Mouse (Mus musculus): ENCODE measurements around the gene Schip1.

Gene Schip1

DNA sequence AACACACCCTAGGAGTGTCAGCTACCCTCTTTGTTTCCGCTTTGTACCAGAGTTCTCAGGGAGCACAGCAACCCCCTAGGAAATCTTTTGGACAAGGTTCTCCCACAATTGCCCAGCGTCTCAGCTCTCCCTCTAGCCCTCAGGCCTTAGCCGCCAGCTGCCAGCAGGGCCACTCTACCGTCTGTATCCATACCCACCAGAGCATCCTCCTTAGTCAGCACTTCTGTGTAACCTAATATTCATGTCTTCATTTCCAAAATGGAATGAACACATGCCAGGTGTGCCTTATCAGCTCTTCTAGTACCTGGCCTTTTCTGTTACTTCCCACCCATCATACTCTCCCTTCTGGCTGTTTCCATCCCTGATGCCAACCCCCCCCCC lies 501.1 kb downstream of the Schip1 start:
- DNase-seq, result no peak

DNA sequence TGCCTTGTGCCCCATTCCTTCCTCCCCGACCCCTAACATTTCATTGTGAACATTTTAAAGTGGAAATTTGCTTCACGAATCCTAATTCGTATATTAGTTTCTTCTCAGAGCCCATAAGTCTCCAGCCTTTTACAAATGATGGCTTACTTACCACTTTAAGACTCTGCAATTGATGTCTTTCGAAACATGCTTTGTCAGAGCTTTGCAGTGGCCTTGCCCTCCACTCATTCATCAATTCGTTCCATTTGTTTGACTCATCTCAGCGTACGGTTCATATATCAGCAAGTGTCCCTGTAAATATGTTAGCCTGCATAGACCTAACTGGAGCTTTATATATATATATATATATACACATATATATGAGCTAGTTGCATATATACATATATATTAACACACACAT lies 503.0 kb downstream of the Schip1 start:
- no peak for DNase-seq

DNA sequence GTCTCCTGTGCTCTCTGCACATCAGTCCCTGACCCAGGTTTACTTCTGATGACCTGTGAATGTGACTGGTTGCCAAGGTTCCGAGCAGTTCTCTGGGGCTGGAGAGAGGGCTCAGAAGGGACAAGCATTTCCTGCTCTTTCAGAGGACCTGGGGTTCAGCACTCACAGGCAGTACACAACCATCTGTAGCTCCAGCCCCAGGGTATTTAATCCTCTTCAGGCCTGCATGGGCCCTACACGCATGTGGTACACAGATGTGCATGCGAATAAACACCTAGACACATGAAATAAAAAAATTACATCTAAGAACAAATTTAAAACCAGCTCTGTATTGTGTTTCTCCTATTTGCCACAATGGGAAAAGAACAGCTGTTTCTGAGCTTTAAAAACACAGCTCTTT lies 503.5 kb downstream of the Schip1 start:
- DNase-seq, result no peak

DNA sequence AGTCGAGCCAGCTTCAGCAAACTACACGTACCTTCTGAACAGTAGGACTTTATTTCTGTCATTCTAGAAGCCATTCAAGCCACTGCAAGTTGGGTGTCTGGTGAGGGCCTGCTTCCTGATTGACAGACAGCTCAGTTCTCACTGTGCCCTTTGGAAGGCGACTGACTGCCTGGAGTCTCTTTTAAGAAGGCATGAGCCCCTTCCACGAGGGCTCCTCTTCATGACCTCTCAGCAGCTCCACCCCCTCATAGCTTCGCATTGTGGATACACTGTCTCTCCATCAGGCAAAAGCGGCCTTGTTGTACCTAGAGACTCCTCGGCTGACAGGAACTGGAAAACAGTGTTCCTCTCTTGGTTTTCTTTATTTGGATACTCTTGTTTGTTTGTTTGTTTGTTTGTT lies 504.1 kb downstream of the Schip1 start:
- no peak for DNase-seq

DNA sequence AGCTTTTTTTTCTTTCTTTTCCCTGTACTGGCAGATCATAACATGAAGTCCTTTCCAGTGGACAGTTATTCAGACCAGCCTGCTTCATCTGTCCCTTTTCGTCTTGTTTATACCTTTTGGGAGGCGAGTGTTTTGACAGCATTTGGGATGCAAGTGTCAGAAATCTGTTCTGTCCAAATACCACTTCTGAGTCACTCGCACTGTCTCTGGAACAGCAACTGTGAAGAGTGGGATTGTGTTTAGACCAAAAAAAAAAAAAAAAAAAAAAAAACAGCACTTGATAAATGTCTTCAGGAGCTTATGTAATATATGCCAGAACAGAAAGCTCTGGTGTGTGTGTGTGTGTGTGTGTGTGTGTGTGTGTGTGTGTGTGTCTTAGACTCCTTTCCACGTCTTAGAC lies 505.7 kb downstream of the Schip1 start:
- no peak for DNase-seq

DNA sequence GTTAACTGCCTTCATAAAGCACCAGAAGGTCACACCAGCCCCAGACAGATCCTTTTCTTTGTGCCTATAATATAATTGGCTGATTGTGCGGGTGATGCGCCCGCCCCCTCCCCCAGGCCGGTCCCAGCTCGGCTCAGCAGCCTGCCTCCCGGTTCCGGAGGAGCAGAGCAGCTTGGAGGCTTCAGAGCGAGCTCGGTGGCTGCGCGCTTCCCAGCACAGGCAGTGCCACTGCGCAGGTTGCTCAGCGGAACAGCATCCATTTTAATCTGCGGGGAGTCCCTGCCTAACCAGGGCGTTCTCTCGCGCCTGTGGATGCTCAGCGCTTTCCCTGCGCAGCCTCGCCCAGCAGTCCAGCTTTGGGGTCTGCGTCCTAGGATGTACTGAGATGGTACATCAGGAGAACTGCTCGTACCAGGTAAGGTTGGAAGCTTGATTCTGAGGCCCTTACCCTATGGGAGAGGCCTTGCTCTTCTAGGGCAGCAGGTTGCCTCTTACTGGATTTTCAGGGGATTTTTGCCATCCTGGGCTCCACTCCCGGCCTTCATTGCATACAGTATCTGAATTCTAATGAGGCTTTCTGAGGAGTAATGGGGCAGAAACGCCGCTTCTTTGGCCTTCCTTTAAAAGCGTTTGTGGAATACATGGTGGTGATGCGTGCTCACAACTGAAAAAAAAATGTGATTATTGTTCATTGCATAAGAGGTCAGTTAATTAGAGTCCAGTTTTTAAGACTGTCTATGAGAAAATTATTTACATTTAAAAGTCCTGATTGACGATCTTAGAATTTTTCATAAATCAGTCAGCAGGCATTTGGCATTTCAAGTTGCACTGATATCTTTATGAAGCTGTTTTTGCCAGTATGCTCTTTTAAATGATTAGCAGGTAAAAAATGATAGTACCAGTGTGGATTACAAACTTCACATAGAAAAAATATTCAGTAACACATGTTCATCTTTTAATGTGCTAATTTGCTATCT lies 507.9 kb downstream of the Schip1 start:
- peak; percentile 96 for DNase-seq

DNA sequence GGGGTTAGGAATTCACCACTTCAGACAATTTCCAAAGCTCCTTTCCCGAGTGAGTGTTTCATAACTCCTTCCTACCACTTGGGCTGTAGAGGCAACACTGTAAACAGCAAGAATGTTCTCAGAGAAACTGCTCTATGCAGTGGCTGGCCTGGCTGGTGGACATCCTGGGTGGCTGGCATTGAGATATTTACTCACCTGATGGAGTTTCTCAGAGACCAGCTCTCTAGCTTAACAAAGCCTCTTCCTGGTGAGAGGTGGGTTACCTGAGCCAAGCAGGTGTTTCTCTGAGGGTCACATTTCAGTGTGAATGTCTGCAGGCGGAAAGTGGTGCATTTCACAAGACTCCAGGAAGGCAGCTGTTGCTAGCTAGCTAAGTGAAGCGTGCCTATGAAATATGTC lies 508.6 kb downstream of the Schip1 start:
- DNase-seq, result peak; percentile 64

DNA sequence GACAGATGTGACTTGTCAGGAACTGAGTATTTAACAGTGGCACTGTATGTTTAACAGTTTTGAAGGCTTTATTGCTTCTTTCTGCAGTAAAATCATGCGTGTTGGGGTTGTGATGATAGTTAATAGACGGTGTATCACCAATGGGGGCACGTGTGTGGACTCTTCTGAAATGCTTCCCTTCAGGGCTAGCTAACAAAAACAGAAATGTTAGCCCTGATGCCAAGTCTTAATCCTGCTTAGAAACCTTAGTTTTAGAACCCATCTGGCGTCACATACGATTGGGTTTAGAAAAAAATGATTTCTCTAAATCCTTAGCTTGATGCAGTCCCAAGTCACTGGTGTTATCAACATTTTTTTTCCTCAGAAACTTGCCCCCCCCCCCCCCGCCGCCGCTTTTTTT lies 509.5 kb downstream of the Schip1 start:
- peak; percentile 52 for DNase-seq

DNA sequence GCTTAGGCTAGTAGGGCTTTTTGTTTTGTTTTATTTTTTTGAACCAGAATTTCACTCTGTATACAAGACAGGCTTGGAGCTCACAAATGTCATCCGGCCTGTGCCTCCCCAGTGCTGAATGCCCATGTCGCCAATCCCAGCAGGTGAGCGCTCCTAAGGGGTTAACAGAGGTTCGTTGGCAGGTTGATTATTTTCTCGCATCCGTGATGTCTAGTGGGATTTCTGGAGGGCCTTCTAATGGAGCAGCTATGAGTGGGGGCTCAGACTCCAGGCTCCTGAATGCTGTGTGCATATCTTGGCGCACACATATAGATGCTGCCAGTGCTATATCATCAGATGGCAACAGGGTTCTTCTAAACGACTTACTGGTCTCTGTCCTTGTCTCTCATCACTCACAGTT lies 510.0 kb downstream of the Schip1 start:
- DNase-seq, result peak; percentile 77

DNA sequence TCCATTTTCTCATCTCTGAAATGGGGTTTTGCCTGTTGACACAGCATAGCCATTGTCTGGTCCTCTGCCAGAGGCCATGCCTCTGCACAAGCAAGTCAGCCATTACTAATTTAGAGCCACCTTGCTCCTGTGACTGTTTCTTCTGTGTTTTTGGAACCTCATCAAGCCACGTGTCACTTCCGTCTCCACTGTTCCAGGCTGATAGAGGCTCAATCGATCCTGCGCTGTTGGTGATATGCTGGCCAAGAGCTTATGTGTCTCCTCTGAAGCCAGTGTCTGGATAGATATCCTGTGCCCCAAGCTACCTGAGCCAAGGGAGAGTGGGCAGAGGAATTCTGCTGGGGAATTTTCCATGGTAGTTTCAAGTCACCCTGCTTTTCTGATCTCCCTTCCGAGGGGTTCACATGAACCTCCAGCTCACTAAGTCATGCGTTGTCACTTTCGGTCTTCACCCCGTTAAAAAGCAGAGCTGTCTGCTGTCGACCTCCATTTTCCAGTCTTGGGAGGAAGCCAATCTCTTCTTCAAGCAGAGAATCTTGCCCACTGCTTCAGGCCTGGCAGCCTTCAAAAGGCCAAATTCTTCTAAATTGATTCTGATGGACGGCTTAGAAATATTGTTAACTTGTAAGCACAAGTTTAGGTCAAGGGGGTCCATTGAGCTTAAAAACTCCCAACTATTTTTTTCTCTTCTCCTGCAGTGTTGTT lies 511.2 kb downstream of the Schip1 start:
- peak; percentile 90 for DNase-seq

DNA sequence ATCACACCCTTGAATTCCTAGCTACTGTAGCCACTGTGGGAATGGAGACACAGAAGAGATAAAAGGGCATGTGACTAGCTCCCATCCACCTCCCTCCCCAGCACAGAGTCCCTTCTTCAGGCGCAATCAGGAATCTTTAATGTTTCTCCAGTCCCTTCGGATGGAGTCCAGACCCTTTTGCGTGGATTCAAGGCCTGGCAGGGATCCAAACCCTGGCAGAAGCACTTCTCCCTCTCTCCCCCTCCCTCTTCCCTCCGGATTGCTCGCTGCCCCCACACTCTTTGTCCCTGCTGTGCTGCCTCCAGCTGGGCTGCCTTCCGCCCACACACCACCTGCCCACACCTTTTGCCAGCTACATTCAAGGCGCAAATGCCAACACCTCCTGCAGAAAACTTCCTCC lies 511.8 kb downstream of the Schip1 start:
- DNase-seq, result peak; percentile 98

DNA sequence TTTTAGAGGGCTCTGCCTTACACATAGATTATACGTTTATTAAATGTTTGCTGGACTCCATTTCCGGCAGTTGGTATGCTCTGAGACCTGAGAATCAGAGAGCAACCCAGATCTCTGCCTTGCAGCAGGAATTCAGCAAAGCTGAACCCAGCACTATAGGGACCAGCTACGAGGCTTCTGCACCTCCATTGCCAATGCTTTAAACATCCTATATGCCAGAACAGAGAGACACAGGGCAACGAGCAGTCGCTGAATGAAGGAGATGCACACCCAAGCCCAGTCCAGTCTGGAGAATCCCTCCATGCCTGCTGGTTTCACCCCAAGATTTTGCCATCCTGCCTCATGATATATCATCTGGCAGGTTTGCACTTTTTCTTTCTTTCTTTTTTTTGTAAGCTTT lies 512.3 kb downstream of the Schip1 start:
- no peak for DNase-seq

DNA sequence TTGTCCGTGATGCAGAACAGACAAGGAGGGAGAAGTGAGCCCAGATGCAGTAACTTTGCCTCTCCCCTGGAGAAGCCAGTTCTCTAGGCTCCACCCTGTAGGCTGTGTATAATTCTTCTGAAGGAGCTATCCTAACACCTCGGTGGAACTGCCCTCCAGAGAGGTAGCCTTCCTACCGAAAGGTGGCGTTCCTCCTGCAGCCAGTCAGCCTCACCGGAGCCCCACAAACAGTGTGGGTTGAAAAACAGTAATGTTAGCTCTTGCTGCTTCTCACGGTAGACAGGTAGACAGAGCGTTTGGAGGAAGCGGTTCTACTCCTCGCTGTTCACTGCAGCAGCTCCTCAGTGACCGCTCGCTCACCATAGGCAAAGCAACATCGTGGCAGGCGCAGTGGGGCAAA lies 517.0 kb downstream of the Schip1 start:
- DNase-seq, result peak; percentile 79

DNA sequence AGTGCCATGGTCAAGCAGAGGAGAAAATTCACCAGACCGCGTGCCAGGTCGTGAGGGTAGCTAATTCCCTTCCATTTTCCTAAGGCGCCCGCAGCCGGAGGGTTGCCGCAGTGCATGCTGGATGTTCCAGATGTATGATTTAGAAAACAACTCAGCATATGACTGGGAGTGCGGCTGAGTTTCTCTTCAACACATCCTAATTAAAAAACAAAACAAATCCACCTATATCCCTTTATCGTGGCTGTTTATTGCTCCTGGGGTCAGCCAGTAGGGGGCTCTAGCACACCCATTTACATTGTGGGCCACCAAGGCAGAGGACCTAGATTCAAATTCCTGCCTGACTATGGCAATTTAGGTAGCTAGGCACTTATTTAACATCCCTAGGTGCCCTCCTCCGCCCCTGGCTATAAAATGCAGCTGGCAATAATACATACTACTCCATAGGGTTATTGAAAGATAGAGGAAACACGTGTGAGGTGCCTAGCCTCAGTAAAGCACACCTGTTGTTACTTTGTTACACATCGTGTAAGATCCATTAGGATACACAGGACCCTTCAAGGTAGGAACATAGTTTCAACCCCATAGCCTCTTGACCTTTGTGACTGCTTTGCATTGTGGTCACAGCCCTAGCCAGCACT lies 517.6 kb downstream of the Schip1 start:
- peak; percentile 67 for DNase-seq

DNA sequence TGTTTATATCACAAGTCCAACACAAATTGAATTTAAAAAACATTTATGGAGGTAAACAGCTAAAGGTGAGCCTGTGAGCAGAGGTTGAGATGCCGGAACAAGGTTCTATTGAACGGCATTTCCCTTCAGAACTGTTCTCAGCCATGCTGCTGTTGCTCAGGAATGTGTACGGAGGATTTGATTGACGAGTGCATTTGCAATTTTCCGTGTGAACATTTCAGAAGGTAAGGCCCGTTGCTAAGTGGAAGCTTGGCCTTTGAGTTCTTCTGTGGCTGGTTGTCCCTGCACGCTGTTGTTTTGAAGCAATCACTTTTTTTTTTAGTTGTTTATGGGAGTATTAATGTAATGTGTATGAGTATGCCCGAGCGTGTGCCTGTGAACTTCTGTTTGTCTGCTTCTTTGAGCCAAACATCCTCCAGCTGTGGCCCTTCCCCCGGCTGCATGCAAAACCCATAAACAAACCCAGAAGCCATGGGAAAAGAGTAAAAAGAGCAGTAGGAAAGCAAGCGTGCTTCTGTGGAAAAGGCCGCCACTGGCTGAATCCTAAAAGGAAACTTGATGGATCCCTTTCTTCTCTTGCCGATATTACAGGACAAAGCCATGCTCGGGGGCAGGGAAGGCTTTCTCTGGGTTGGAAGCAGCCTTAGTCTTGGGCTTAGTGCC lies 518.6 kb downstream of the Schip1 start:
- DNase-seq, result peak; percentile 53

DNA sequence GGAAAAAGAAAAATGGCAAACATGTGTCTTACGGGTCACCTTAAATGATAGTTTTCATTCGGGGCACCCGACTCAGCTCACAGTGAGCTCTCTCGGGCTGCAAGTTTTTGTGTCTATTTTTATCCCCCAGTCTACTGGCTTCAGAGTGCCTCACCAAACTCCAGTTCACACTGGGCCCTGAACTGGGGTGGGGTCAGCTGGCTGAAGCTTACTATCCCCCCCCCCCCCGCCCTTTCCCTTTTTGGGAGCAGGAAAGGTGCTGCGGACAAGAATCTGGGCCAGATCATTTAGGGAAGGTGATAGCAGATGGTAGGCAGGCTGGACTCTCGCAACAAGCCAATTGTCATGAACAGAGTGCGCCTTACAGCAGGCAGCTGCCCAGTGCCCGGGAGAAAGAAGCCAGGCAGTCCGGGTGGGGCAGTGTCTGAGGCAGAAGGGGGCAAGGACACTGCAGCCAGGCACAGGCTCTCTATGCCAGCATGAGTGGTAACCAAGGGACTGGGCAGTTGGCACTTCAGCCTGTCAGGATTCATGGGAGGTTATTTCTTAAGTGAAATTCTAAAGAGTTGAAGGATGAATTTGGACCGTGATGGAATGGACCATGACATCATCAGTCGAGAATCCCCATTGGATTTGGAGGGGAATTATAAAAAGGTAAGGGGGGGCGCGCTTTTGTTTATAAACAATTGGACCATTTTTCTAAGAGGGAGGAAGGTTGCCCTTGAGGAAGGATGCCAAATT lies 519.3 kb downstream of the Schip1 start:
- DNase-seq, result peak; percentile 97

DNA sequence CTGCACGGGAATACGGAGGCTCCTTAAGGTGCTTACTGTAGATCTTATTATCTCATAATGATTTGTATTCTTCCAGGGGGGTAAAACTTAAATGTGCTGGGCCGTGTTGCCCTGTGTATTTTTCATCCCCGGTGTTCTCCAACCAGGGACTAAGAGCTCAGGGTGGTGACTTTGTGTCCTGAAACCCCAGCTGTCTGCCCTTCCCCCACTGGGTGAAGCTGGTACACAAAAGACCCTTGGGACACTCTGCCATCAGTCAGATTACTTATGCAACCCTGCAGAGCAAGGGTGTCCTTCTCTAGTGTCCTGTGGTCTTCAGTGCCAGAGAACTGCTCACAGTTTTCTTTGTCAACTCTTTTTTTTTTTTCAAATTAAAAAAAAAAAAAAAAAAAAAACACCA lies 520.6 kb downstream of the Schip1 start:
- peak; percentile 59 for DNase-seq

DNA sequence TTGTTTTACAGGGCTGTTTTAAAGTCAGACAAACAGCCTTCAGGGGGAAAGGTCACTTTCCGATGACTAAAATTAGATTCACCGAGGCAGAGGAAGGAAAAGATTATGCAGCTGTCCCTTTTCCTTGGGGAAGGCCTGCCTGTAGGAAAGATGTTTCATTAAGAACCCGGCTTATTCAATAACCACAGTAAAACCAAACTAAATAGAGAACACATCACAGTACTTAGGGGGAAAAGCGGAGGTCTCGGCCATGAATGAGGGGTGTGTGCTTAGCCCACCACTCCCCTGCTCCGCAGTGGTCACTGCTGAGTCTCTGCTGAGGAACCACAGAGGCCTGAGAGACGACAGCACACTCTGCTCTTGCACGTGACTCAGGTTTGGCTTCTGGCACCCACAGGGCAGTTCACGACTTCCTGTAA lies 522.1 kb downstream of the Schip1 start:
- DNase-seq, result no peak

DNA sequence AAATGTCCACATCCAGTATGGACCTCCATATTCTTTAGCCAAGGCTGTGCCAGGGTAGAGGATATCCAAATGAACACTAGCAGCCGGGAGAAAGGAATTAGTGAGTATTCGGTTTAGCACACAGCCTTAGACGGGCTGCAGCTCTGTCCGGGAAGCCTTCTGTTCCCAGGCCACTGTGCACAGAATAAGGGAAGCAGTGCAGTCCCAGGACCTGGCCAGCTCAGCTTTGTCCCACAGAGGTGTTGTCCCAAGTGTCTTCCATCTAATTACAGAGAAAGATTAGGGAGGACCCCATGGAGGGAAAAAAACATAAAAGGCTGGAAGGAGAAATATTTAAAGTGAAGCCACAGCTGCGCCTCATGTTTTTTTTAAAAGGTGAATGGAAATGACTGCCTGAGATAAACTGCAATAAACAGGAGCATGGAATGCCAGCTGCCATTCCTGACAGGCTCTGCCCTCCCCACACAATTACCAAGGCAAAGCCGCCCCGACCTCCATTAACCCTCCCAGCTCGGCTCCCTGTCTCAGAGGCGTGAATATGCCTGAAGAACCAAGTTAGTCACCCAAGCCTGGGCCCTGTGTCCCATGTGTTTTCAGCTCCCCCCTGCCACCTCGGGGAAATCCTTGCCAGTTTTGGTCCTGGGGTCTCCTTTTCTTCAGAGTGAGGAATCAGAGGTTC lies 523.1 kb downstream of the Schip1 start:
- no peak for DNase-seq

DNA sequence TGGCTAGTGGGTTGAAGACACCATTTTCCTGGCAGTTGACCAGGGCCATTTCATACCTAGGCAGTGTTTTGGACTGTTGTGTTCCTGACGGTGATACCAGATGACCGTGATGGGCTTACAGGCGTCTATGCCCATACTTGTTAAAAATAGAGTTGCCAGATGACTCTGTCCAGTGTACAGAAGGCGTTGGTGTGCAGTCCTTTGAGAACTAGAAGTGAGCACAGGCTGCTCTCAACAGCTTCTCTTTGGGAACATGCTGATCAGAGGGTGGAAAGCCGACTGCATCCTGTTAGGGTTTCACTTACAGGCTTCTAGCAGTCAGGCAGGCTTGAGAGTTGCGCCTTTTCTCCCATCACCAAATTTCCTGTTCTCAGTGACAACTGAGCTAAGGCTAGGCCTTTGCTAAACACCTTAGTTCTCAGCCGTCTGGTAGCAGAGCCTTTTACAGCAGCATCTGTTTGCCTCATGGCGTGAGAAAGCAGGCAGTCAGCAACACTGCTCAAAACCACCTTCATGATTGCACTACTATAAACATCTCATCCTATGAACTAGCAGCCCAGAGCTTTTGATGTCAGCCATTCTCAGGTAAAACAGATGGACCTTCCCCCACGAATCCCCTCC lies 524.7 kb downstream of the Schip1 start:
- DNase-seq, result no peak

DNA sequence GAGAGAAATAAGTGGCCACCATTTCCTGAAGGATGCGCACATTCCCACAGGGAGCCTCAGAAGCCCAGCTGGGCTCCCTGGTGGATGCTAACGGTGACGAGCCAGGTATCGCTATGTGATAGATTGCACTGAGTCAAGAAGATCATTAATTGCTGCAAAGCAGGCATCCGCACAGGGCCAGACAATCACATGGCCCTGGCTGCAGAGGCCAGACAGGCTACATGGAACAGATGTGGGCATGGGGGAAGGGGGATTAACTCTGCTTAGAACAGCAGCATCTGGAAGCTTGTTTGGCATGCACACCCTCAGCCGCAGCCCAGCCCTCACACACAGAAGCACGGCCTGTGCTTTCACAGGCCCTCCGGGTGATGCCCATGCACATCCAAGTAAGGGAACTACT lies 525.8 kb downstream of the Schip1 start:
- no peak for DNase-seq

Data from cerebellum, adult 9-11 months (tissue).